Mouse (Mus musculus): ENCODE measurements at regions not wholly inside any gene's neighbourhood (a gene's known extent, or its start where the extent isn't known, plus 50 kb on each side); places are given as distances from the start of the nearest gene placed in this dataset.

- Histone ChIP-seq H3K4me2 (no peak overlapping the region), H3K9me3 (no peaks in the 10 kb centered on the region), H3K4me3 (no peak overlapping the region), H3K4me1 (replicated peaks) (peaks cover 45% of the 10 kb centered on the region), H3K27me3 (no peaks in the 10 kb centered on the region), H3K27ac (replicated peaks) (no peak overlapping the region; the same call in 1 of the 2 replicates), H3K36me3 (no peaks in the 10 kb centered on the region), H3K9ac (no peak overlapping the region)
- no peak for ATAC-seq (ENCODE audit: low FRiP score, low read depth)
- WGBS, result 82% methylated on average over 6 of the region's 6 CpGs
These were observed 251.4 kb downstream of the Ptprc start for GRCm38 (mm10) chr1:137924156-137924555.

DNA sequence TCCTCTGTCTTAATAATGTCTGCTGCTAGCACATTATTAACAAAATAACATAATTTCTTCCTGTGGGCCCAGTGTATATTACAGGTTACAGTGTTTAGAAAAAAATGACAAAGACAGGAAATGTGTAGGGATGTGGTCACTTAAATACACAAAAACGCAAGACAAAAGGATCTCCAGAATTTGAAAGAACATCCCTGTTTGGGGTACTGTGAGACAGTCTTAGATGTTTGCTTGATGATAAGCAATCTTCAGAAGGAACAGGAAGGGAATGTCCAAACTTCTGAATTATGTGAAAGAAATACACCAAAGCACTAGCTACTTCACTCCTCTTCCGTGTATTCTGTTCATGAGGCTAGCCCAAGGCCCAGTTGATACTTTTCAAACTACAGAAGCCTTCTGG, 251.8 kb downstream of the Ptprc start:
- H3K9ac ChIP-seq, result no peak overlapping the region
- no peak for ATAC-seq (ENCODE audit: low FRiP score, low read depth)
- no peak overlapping the region for H3K4me2 ChIP-seq
- peaks cover 41% of the 10 kb centered on the region for H3K4me1 ChIP-seq (replicated peaks)
- H3K27ac ChIP-seq (replicated peaks), result no peak overlapping the region
- no peaks in the 10 kb centered on the region for H3K36me3 ChIP-seq
- no peaks in the 10 kb centered on the region for H3K9me3 ChIP-seq
- H3K4me3 ChIP-seq, result no peak overlapping the region
- 83% methylated on average over 2 of the region's 2 CpGs for WGBS
- H3K27me3 ChIP-seq, result no peaks in the 10 kb centered on the region

GRCm38 (mm10) chr1:137922769-137923168, 252.7 kb downstream of the Ptprc start:
- H3K27me3 ChIP-seq, result no peaks in the 10 kb centered on the region
- ATAC-seq (ENCODE audit: low FRiP score, low read depth), result no peak
- H3K4me2 ChIP-seq, result no peak overlapping the region
- 81% methylated on average over 7 of the region's 7 CpGs for WGBS
- H3K27ac ChIP-seq (replicated peaks), result no peak overlapping the region
- H3K4me1 ChIP-seq (replicated peaks), result peaks cover 32% of the 10 kb centered on the region
- no peaks in the 10 kb centered on the region for H3K9me3 ChIP-seq
- H3K4me3 ChIP-seq, result no peak overlapping the region
- no peak overlapping the region for H3K9ac ChIP-seq
- 0 out of 2 replicates have a peak, but pooled peaks cover 2% of the 10 kb centered on the region for H3K36me3 ChIP-seq

DNA sequence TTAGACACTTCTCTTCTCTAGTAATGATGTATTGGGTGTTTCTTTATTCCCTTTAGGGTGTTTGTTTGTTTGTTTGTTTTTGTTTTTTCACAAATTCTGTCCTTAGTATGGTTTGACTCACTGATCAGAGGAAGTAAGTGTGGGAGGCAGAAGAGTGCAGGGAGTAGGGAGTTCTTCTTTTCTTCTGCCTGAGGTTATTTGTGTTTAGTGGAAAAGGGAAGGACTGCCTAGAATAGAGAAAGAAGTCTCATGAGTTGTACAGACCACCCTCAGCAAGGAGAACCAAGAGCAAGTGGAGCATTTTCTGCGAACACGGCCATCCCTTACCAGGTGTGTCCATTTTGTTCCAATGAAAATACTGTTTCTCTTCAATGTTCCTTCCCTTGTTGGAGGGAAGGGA, 253.9 kb downstream of the Ptprc start:
- 0 out of 2 replicates have a peak, but pooled peaks cover 2% of the 10 kb centered on the region for H3K36me3 ChIP-seq
- no peak overlapping the region for H3K9ac ChIP-seq
- no peaks in the 10 kb centered on the region for H3K9me3 ChIP-seq
- peaks cover 20% of the 10 kb centered on the region for H3K4me1 ChIP-seq (replicated peaks)
- H3K4me2 ChIP-seq, result no peak overlapping the region
- WGBS, result 85% methylated on average over 2 of the region's 2 CpGs
- H3K4me3 ChIP-seq, result no peak overlapping the region
- H3K27me3 ChIP-seq, result no peaks in the 10 kb centered on the region
- H3K27ac ChIP-seq (replicated peaks), result no peak overlapping the region
- no peak for ATAC-seq (ENCODE audit: low FRiP score, low read depth)

DNA sequence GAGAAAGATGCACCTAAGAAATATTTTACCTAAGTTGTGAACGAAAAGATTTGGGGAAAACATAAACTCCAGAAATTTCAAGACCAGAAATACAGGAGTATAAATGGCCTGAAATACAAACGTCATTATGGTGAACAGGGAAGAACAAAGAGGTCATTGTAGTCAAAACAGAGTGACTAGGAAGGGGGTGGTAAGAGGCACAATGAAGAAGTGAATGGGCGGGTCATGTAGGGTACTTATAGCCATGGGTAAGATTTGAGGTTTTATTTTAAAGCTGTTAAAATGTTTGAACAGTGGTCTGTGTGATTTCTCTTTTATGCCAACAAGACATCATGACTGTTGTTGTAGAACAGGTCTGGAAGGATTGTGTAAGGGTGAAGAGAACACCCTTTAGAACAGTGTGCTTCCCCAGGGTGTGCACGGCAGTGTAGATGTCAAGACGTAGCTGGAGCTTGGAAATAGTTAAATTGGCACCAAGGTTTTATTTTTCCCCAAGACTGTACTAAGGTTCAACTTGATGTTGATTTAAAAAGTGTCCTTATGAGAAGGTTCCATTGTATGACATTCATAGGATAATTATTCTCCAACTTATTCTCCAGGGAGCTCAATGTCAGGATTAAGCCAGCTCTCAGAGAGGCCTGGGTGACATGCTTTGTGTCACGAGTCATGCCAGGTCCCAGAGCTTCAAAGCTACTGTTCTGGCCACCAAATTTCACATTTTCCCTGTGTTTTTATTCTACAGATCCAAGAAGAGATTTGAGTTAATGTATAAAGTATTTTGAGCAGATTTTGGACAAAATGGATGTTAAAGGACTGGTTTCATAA, 255.6 kb downstream of the Ptprc start:
- Histone ChIP-seq H3K4me1 (replicated peaks) (peaks cover 11% of the 10 kb centered on the region; the same call in 1 of the 2 replicates), H3K27ac (replicated peaks) (no peak overlapping the region), H3K9me3 (no peaks in the 10 kb centered on the region), H3K9ac (no peak overlapping the region), H3K4me3 (no peak overlapping the region), H3K36me3 (0 out of 2 replicates have a peak, but pooled peaks cover 2% of the 10 kb centered on the region), H3K4me2 (no peak overlapping the region), H3K27me3 (no peaks in the 10 kb centered on the region)
- no peak for ATAC-seq (ENCODE audit: low FRiP score, low read depth)
- WGBS, result 59% methylated on average over 6 of the region's 6 CpGs

DNA sequence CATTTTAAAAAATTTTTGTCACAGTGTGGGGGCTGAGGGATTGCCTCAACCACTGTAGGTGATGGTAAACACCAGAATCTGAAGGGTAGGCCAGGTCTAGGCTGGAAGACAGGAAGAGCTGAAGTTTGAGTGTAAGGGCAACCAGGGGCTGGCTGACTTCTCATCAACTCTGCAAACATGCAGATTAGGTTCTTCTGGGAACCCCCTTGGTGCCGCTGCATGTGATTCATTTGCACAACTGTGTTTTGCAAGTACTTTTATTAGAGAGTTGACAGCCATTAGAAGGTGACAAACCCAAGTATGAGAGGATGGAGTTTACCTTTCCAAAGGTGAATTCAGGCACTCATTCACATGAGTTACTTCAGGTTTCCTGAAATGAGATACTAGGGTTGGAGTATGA, 258.1 kb downstream of the Ptprc start:
- 77% methylated on average over 1 of the region's 1 CpGs for WGBS
- Histone ChIP-seq H3K4me1 (replicated peaks) (peaks cover 15% of the 10 kb centered on the region; the same call in 1 of the 2 replicates), H3K4me3 (no peak overlapping the region), H3K27ac (replicated peaks) (no peak overlapping the region), H3K9me3 (no peaks in the 10 kb centered on the region), H3K4me2 (no peak overlapping the region), H3K27me3 (no peaks in the 10 kb centered on the region), H3K36me3 (0 out of 2 replicates have a peak, but pooled peaks cover 2% of the 10 kb centered on the region), H3K9ac (no peak overlapping the region)
- no peak for ATAC-seq (ENCODE audit: low FRiP score, low read depth)

GRCm38 (mm10) chr1:137906883-137907282, 268.6 kb downstream of the Ptprc start:
- Histone ChIP-seq H3K4me1 (replicated peaks) (peaks cover 45% of the 10 kb centered on the region), H3K27ac (replicated peaks) (no peak overlapping the region), H3K27me3 (no peaks in the 10 kb centered on the region), H3K4me3 (no peak overlapping the region), H3K9me3 (no peaks in the 10 kb centered on the region), H3K9ac (no peak overlapping the region), H3K4me2 (no peak overlapping the region), H3K36me3 (peaks cover 6% of the 10 kb centered on the region; the same call in 1 of the 2 replicates)
- no peak for ATAC-seq (ENCODE audit: low FRiP score, low read depth)
- 42% methylated on average over 5 of the region's 5 CpGs for WGBS

- ATAC-seq (ENCODE audit: low FRiP score, low read depth), result no peak
- H3K27ac ChIP-seq (replicated peaks), result no peak overlapping the region
- no peak overlapping the region for H3K4me3 ChIP-seq
- peaks cover 3% of the 10 kb centered on the region; the same call in 1 of the 2 replicates for H3K36me3 ChIP-seq
- no peaks in the 10 kb centered on the region for H3K27me3 ChIP-seq
- H3K9ac ChIP-seq, result no peak overlapping the region
- no peak overlapping the region for H3K4me2 ChIP-seq
- H3K9me3 ChIP-seq, result no peaks in the 10 kb centered on the region
- H3K4me1 ChIP-seq (replicated peaks), result peaks cover 45% of the 10 kb centered on the region
- 32% methylated on average over 3 of the region's 3 CpGs for WGBS
These were observed 269.0 kb downstream of the Ptprc start for GRCm38 (mm10) chr1:137906477-137906876.

GRCm38 (mm10) chr1:137905566-137905965, 269.9 kb downstream of the Ptprc start:
- H3K4me3 ChIP-seq, result no peak overlapping the region
- no peaks in the 10 kb centered on the region for H3K9me3 ChIP-seq
- H3K27ac ChIP-seq (replicated peaks), result peak overlapping the region; percentile 3

GRCm38 (mm10) chr1:137903351-137903750, 272.2 kb downstream of the Ptprc start:
- ATAC-seq (ENCODE audit: low FRiP score, low read depth), result no peak
- Histone ChIP-seq H3K9me3 (no peaks in the 10 kb centered on the region), H3K27ac (replicated peaks) (no peak overlapping the region), H3K27me3 (no peaks in the 10 kb centered on the region), H3K4me2 (peak overlapping the region; percentile 67), H3K9ac (no peak overlapping the region), H3K4me1 (replicated peaks) (peaks cover 45% of the 10 kb centered on the region), H3K36me3 (no peaks in the 10 kb centered on the region), H3K4me3 (peak overlapping the region; percentile 81; the same call in 1 of the 2 replicates)
- WGBS, result 13% methylated on average over 4 of the region's 4 CpGs

More at GRCm38 (mm10) chr1:137905566-137905965, 269.9 kb downstream of the Ptprc start:
- Histone ChIP-seq H3K4me2 (peak overlapping the region; percentile 21; the same call in 1 of the 2 replicates), H3K9ac (no peak overlapping the region), H3K36me3 (no peaks in the 10 kb centered on the region), H3K27me3 (no peaks in the 10 kb centered on the region), H3K4me1 (replicated peaks) (peaks cover 45% of the 10 kb centered on the region)
- no peak for ATAC-seq (ENCODE audit: low FRiP score, low read depth)
- WGBS, result 53% methylated on average over 5 of the region's 5 CpGs

DNA sequence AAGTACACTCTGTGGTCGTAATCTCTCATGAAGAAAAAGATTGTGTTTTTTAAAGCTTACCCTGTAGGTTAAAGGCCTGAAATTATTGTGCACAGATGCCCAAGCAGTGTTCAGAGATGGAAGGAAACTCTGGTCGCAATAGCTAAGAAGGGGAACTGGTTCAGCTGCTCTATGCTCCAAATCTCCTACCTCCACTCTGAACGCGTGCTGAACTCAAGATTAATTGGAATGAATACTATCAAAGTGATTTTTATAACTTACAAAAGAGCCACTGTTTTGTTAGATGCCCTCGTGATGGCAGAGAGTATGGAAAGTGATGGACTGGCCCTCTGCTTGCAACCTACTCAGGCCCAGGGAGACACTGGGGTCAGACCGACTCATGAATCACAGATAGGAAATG, 272.6 kb downstream of the Ptprc start:
- peak overlapping the region; percentile 53 for H3K27ac ChIP-seq (replicated peaks)

DNA sequence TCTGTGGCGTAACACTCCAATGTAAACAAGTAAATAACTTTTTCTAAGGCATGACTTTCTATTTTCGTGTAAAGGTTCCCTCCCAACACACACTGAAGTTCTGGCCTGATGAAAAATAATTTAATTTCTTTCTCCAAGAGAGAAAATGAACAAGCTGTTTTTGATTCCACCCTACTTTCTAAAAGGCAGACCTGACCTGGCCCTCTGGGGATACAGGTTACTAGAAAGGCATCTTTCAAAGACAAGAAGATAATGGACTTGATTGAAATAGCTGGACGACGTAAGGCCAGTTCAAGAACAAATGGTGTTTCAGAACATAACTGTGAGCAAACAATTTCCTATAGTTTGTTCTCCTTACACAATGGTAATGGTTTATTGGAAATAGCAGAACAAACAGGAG, 273.5 kb downstream of the Ptprc start:
- Histone ChIP-seq H3K36me3 (no peaks in the 10 kb centered on the region), H3K9me3 (no peaks in the 10 kb centered on the region), H3K4me3 (peak overlapping the region; percentile 81), H3K9ac (peak overlapping the region; percentile 33; the same call in 1 of the 2 replicates), H3K27me3 (no peaks in the 10 kb centered on the region), H3K4me1 (replicated peaks) (peaks cover 45% of the 10 kb centered on the region), H3K27ac (replicated peaks) (peak overlapping the region; percentile 53), H3K4me2 (peak overlapping the region; percentile 67)
- no peak for ATAC-seq (ENCODE audit: low FRiP score, low read depth)
- WGBS, result 25% methylated on average over 4 of the region's 4 CpGs

More for the DNA sequence above, 272.6 kb downstream of the Ptprc start:
- Histone ChIP-seq H3K4me3 (peak overlapping the region; percentile 81), H3K9ac (peak overlapping the region; percentile 38), H3K36me3 (no peaks in the 10 kb centered on the region), H3K9me3 (no peaks in the 10 kb centered on the region), H3K4me2 (peak overlapping the region; percentile 67), H3K4me1 (replicated peaks) (peaks cover 45% of the 10 kb centered on the region), H3K27me3 (no peaks in the 10 kb centered on the region)
- ATAC-seq (ENCODE audit: low FRiP score, low read depth), result no peak
- 22% methylated on average over 6 of the region's 6 CpGs for WGBS
